Mouse (Mus musculus) embryonic facial prominence, embryonic 12.5 days (tissue): Measurements from ENCODE around the gene Arl5a. TPM values are rescaled to one million over a fixed set of nuclear protein-coding genes. Genes with fewer than 3 reads are reported as not detected.

ENCODE experiments used
- ATAC-seq: fragments of 200-750 bp; cut with Nextera tagmentation; 2 replicates; pipeline ENCODE4 v1.8.0; 2017; ENCODE audit not compliant: insufficient number of reproducible peaks, insufficient read depth, low FRiP score, low TSS enrichment
- H3K27ac ChIP-seq: fragments of 300-500 bp; sonication (generic); 2 replicates; pipeline ENCODE4 v1.5.1; 2016; ENCODE audit warnings: mild to moderate bottlenecking
- H3K27me3 ChIP-seq: fragments of 300-500 bp; sonication (generic); 2 replicates; pipeline ENCODE4 v1.6.1; 2016; ENCODE audit warnings: mild to moderate bottlenecking, moderate library complexity
- H3K36me3 ChIP-seq: fragments of 300-500 bp; sonication (generic); 2 replicates; pipeline ENCODE4 v1.6.1; 2016; ENCODE audit warnings: mild to moderate bottlenecking
- H3K4me1 ChIP-seq: fragments of 300-500 bp; sonication (generic); 2 replicates; pipeline ENCODE4 v1.6.1; 2016
- H3K4me2 ChIP-seq: fragments of 300-500 bp; sonication (generic); replicated peaks from 2 replicates; pipeline ENCODE4 v1.6.1; 2016; ENCODE audit warnings: mild to moderate bottlenecking, moderate library complexity
- H3K4me3 ChIP-seq: fragments of 300-500 bp; sonication (generic); 2 replicates; pipeline ENCODE4 v1.5.1; 2016; ENCODE audit warnings: mild to moderate bottlenecking
- H3K9ac ChIP-seq: fragments of 300-500 bp; sonication (generic); 2 replicates; pipeline ENCODE4 v1.6.1; 2016; ENCODE audit warnings: mild to moderate bottlenecking, moderate library complexity
- H3K9me3 ChIP-seq: fragments of 300-500 bp; sonication (generic); 2 replicates; pipeline ENCODE4 v1.6.1; 2016; ENCODE audit warnings: mild to moderate bottlenecking, moderate library complexity
- WGBS: fragments of 180-500 bp; shearing (Covaris S2); methylation state at CpG from one replicate; pipeline ENCODE4 v1.1.7; 2016; 5-methylcytosine and 5-hydroxymethylcytosine counted together
- polyA plus RNA-seq: library from polyadenylated mRNA; unstranded; fragments of >200 nt; fragmentation: Nextera tagmentation; extraction: Ambion mirVana; gene quantifications from 2 replicates; pipeline ENCODE4 v1.2.1, GENCODE M21; 2016

The Arl5a gene
- polyA plus RNA-seq, 1 experiment from 2014 or later, result 65.5 TPM

GRCm38 (mm10) chr2:52378448-52378804 is 46.3 kb downstream of the Arl5a start, which contains the start of gene Neb:
Neb (minus strand) TSS chr2:52378474.
- H3K4me2 ChIP-seq, result no peak within 1 kb of the TSS
- no peak within 1 kb of the TSS for H3K27ac ChIP-seq
- ATAC-seq, result 0 out of 2 replicates have a peak, but pooled peaks have one; percentile 60
- H3K4me3 ChIP-seq, result no peak within 1 kb of the TSS
- 50% methylated on average over 7 of the region's 7 CpGs for WGBS
- H3K36me3 ChIP-seq, result no peaks in the 10 kb centered on the region
- H3K4me1 ChIP-seq, result no peaks in the 10 kb centered on the region
- no peaks in the 10 kb centered on the region for H3K27me3 ChIP-seq
- H3K9me3 ChIP-seq, result no peaks in the 10 kb centered on the region
- H3K9ac ChIP-seq, result no peak within 1 kb of the TSS

GRCm38 (mm10) chr2:52377706-52378447 is 46.8 kb downstream of the Arl5a start:
- no peaks in the 10 kb centered on the region for H3K27me3 ChIP-seq
- WGBS, result 50% methylated on average over 13 of the region's 13 CpGs
- H3K4me3 ChIP-seq, result no peak overlapping the region
- no peak overlapping the region for H3K9ac ChIP-seq
- no peak overlapping the region for H3K4me2 ChIP-seq
- no peak for ATAC-seq
- no peaks in the 10 kb centered on the region for H3K36me3 ChIP-seq
- H3K27ac ChIP-seq, result no peak overlapping the region
- no peaks in the 10 kb centered on the region for H3K9me3 ChIP-seq
- no peaks in the 10 kb centered on the region for H3K4me1 ChIP-seq

- Histone ChIP-seq H3K27ac (no peak overlapping the region), H3K9me3 (no peaks in the 10 kb centered on the region), H3K9ac (no peak overlapping the region), H3K27me3 (no peaks in the 10 kb centered on the region), H3K4me1 (no peaks in the 10 kb centered on the region), H3K4me2 (no peak overlapping the region), H3K36me3 (no peaks in the 10 kb centered on the region), H3K4me3 (no peak overlapping the region)
- WGBS, result 90% methylated on average over 6 of the region's 6 CpGs
- no peak for ATAC-seq
Measured at GRCm38 (mm10) chr2:52374706-52375105, 50.0 kb downstream of the Arl5a start.

GRCm38 (mm10) chr2:52372480-52372879 is 52.2 kb downstream of the Arl5a start:
- ATAC-seq, result no peak
- H3K4me2 ChIP-seq, result no peak overlapping the region
- no peak overlapping the region for H3K9ac ChIP-seq
- H3K4me3 ChIP-seq, result no peak overlapping the region
- H3K36me3 ChIP-seq, result no peaks in the 10 kb centered on the region
- WGBS, result 87% methylated on average over 6 of the region's 6 CpGs
- H3K27me3 ChIP-seq, result no peaks in the 10 kb centered on the region
- H3K27ac ChIP-seq, result no peak overlapping the region
- no peaks in the 10 kb centered on the region for H3K9me3 ChIP-seq
- no peaks in the 10 kb centered on the region for H3K4me1 ChIP-seq

- H3K9ac ChIP-seq, result no peak overlapping the region
- no peaks in the 10 kb centered on the region for H3K4me1 ChIP-seq
- H3K27ac ChIP-seq, result no peak overlapping the region
- 86% methylated on average over 4 of the region's 4 CpGs for WGBS
- H3K9me3 ChIP-seq, result no peaks in the 10 kb centered on the region
- H3K27me3 ChIP-seq, result no peaks in the 10 kb centered on the region
- no peak overlapping the region for H3K4me2 ChIP-seq
- H3K36me3 ChIP-seq, result no peaks in the 10 kb centered on the region
- no peak for ATAC-seq
- no peak overlapping the region for H3K4me3 ChIP-seq
Measured at GRCm38 (mm10) chr2:52372080-52372479, 52.6 kb downstream of the Arl5a start.

- Histone ChIP-seq H3K27ac (no peak overlapping the region), H3K4me2 (no peak overlapping the region), H3K27me3 (no peaks in the 10 kb centered on the region), H3K4me1 (no peaks in the 10 kb centered on the region), H3K36me3 (no peaks in the 10 kb centered on the region), H3K9ac (no peak overlapping the region), H3K9me3 (no peaks in the 10 kb centered on the region), H3K4me3 (no peak overlapping the region)
- WGBS, result 67% methylated on average over 2 of the region's 2 CpGs
- no peak for ATAC-seq
Measured at GRCm38 (mm10) chr2:52371066-52371465, 53.6 kb downstream of the Arl5a start.

- Histone ChIP-seq H3K4me2 (no peak overlapping the region), H3K27ac (no peak overlapping the region), H3K4me1 (no peaks in the 10 kb centered on the region), H3K9ac (no peak overlapping the region), H3K4me3 (no peak overlapping the region), H3K36me3 (no peaks in the 10 kb centered on the region), H3K9me3 (no peaks in the 10 kb centered on the region), H3K27me3 (no peaks in the 10 kb centered on the region)
- no peak for ATAC-seq
- 92% methylated on average over 6 of the region's 6 CpGs for WGBS
Measured at GRCm38 (mm10) chr2:52369622-52370021, 55.1 kb downstream of the Arl5a start.

GRCm38 (mm10) chr2:52367665-52368064 is 57.0 kb downstream of the Arl5a start:
- H3K9me3 ChIP-seq, result no peaks in the 10 kb centered on the region
- no peaks in the 10 kb centered on the region for H3K4me1 ChIP-seq
- no peak overlapping the region for H3K4me2 ChIP-seq
- H3K27ac ChIP-seq, result no peak overlapping the region
- ATAC-seq, result no peak
- no peaks in the 10 kb centered on the region for H3K27me3 ChIP-seq
- H3K4me3 ChIP-seq, result no peak overlapping the region
- H3K9ac ChIP-seq, result no peak overlapping the region
- H3K36me3 ChIP-seq, result no peaks in the 10 kb centered on the region
- WGBS, result 88% methylated on average over 5 of the region's 5 CpGs

- no peaks in the 10 kb centered on the region for H3K27me3 ChIP-seq
- no peak overlapping the region for H3K4me3 ChIP-seq
- H3K9me3 ChIP-seq, result no peaks in the 10 kb centered on the region
- ATAC-seq, result no peak
- H3K9ac ChIP-seq, result no peak overlapping the region
- H3K27ac ChIP-seq, result no peak overlapping the region
- 71% methylated on average over 13 of the region's 13 CpGs for WGBS
- H3K36me3 ChIP-seq, result no peaks in the 10 kb centered on the region
- H3K4me1 ChIP-seq, result no peaks in the 10 kb centered on the region
- H3K4me2 ChIP-seq, result no peak overlapping the region
Measured at GRCm38 (mm10) chr2:52367248-52367647, 57.5 kb downstream of the Arl5a start.

- no peak overlapping the region for H3K4me2 ChIP-seq
- H3K4me1 ChIP-seq, result no peaks in the 10 kb centered on the region
- H3K9ac ChIP-seq, result no peak overlapping the region
- no peaks in the 10 kb centered on the region for H3K36me3 ChIP-seq
- no peaks in the 10 kb centered on the region for H3K9me3 ChIP-seq
- H3K27me3 ChIP-seq, result no peaks in the 10 kb centered on the region
- no peak overlapping the region for H3K4me3 ChIP-seq
- WGBS, result 90% methylated on average over 9 of the region's 9 CpGs
- no peak for ATAC-seq
- H3K27ac ChIP-seq, result no peak overlapping the region
Measured at GRCm38 (mm10) chr2:52361086-52361485, 63.6 kb downstream of the Arl5a start.

- no peak for ATAC-seq
- Histone ChIP-seq H3K4me1 (no peaks in the 10 kb centered on the region), H3K36me3 (no peaks in the 10 kb centered on the region), H3K9ac (no peak overlapping the region), H3K9me3 (no peaks in the 10 kb centered on the region), H3K27me3 (no peaks in the 10 kb centered on the region), H3K27ac (no peak overlapping the region), H3K4me2 (no peak overlapping the region), H3K4me3 (no peak overlapping the region)
- 82% methylated on average over 1 of the region's 1 CpGs for WGBS
Measured at GRCm38 (mm10) chr2:52359722-52360121, 65.0 kb downstream of the Arl5a start.

GRCm38 (mm10) chr2:52358156-52358555 is 66.5 kb downstream of the Arl5a start:
- Histone ChIP-seq H3K27ac (no peak overlapping the region), H3K36me3 (no peaks in the 10 kb centered on the region), H3K27me3 (no peaks in the 10 kb centered on the region)

More at GRCm38 (mm10) chr2:52358156-52358555, 66.5 kb downstream of the Arl5a start:
- no peak for ATAC-seq
- no peak overlapping the region for H3K4me2 ChIP-seq
- H3K9me3 ChIP-seq, result no peaks in the 10 kb centered on the region
- WGBS, result 77% methylated on average over 5 of the region's 5 CpGs
- H3K4me1 ChIP-seq, result no peaks in the 10 kb centered on the region
- H3K4me3 ChIP-seq, result no peak overlapping the region
- H3K9ac ChIP-seq, result no peak overlapping the region
